Comparison of ENCODE assay signal across 8 mouse cellular contexts in the genomic region with DNA sequence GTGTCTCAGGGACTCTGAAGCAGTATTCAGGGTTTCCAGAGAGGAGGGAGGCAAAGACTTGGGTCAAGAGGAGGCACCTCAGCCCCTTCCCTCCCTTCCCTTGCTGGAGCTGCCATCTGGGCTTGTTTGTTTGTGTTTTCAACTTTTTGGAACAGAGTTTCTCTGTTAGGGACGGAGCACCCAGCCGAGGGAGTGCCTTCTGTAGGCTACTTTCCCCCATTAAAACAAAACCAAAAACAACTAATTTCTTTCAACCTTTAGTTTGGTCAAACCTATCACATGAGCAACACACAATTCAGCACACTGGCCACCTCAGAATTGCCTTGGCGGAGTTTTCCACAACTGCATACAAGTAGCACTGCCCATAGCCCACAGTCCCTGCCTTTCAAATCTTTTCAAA. TPM values are rescaled to one million over a fixed set of nuclear protein-coding genes. Genes with fewer than 3 reads are reported as not detected.
A peak's percentile ranks its signal among the peaks of the same experiment; 100 is the strongest.
DNase-seq lines count a peak whose midpoint lies in the region; ATAC-seq lines count a peak whose summit lies in the region.
"Had no signal": no experiment of that assay in that cellular context is flagged by ENCODE, and none has a peak within 500 bp of the region (broad histone marks: within the 10 kb centered on the region; RNA-seq: fewer than 3 reads in every experiment).

No protein-coding gene starts in this region.

- DNase-seq in retina, postnatal 1 day: peak; percentile 20
- DNase-seq in retina, embryonic 14.5 days (ENCODE audit: low spot score): no peak
- DNase-seq in forelimb bud, embryonic 11.5 days (ENCODE audit: low read depth, low spot score): peak; percentile 45
- DNase-seq in liver, embryonic 13.5 days: no peak
- no peak for DNase-seq in gastrocnemius, postnatal 25 days
- DNase-seq in right cerebral cortex, adult 2 months (ENCODE audit: low spot score in 2 of 2): no peak
- DNase-seq: right cerebral cortex, postnatal 14 days had no signal

- whole genome bisulfite sequencing in liver, embryonic 13.5 days (ENCODE audit: insufficient replicate concordance): 62% methylated on average over 3 of the region's 3 CpGs

- H3K27me3 ChIP-seq in liver, embryonic 13.5 days: peaks cover 45% of the 10 kb centered on the region

- no peak overlapping the region for H3K9ac ChIP-seq in liver, embryonic 13.5 days

- no peak overlapping the region for H3K27ac ChIP-seq in liver, embryonic 13.5 days

- H3K4me1 ChIP-seq in liver, embryonic 13.5 days (replicated peaks): no peaks in the 10 kb centered on the region

- H3K36me3 ChIP-seq in liver, embryonic 13.5 days: no peaks in the 10 kb centered on the region

- 0 out of 2 replicates have a peak overlapping the region, but pooled peaks have one; percentile 8 for H3K4me2 ChIP-seq in liver, embryonic 13.5 days

- ATAC-seq in liver, embryonic 13.5 days (ENCODE audit: low read depth): no peak
- no peak for ATAC-seq in erythroblast, adult 5-6 weeks (replicated peaks; ENCODE audit: low FRiP score, poor library complexity, severe bottlenecking)

- H3K9me3 ChIP-seq in liver, embryonic 13.5 days (replicated peaks): no peaks in the 10 kb centered on the region

- 0 out of 2 replicates have a peak overlapping the region, but pooled peaks have one; percentile 18 for H3K4me3 ChIP-seq in liver, embryonic 13.5 days (replicated peaks)

RNA-seq across cellular contexts. Expression of gene Rftn2, which starts 1.2 kb away (rescaled TPM):
- polyA plus RNA-seq in liver, embryonic 13.5 days (2015; fragmentation: Nextera tagmentation; extraction: Ambion mirVana): 0.52 and 0.81 TPM in 2 replicates
- 1 to 10 TPM; 4.7 to 5.1 TPM for total RNA-seq in gastrocnemius, postnatal 25 days (2021)
- total RNA-seq in erythroblast, adult 5-6 weeks (2015; ENCODE audit: low replicate concordance): not detected in 2 replicates
- total RNA-seq in erythroblast, adult 5-6 weeks (2017; ENCODE audit: low replicate concordance): 0.17 TPM in 1 of 2 replicates, not detected in the other

RNA-seq across cellular contexts. Expression of gene Mars2, which starts 11.6 kb away (rescaled TPM):
- 3.0 and 3.2 TPM in 2 replicates for polyA plus RNA-seq in liver, embryonic 13.5 days (2015; fragmentation: Nextera tagmentation; extraction: Ambion mirVana)
- total RNA-seq in gastrocnemius, postnatal 25 days (2021): 1 to 10 TPM; 2.7 to 2.8 TPM
- 2.1 and 2.3 TPM in 2 replicates for total RNA-seq in erythroblast, adult 5-6 weeks (2015; ENCODE audit: low replicate concordance)
- 1.7 and 2.0 TPM in 2 replicates for total RNA-seq in erythroblast, adult 5-6 weeks (2017; ENCODE audit: low replicate concordance)

Comparison
In these comparisons a context has a peak if more than half of its experiments do, and no peak if none do; other contexts are left out.
1. DNase-seq: peak in retina, postnatal 1 day (single experiment) and forelimb bud, embryonic 11.5 days (single experiment); none in retina, embryonic 14.5 days (single experiment), liver, embryonic 13.5 days (single experiment), gastrocnemius, postnatal 25 days (single experiment) and right cerebral cortex, adult 2 months (0 of 2).
2. RNA of gene Rftn2, which starts 1.2 kb away (total RNA-seq): 4.7 to 5.1 TPM in gastrocnemius, postnatal 25 days; 0.17 TPM in erythroblast, adult 5-6 weeks; every median in the first group is over 4 times any median in the second.